Mouse (Mus musculus) T-helper 2 cell (primary cell): ENCODE results near the gene Vmn2r118.

Experiments used
- in situ Hi-C: fragments of 300-600 bp; cut with MboI, MseI; formaldehyde crosslinking; loops from one replicate; pipeline ENCODE4 v1.15.1; 2025; ENCODE audit warnings: high pct_unique_total_duplicates

The Vmn2r118 gene

DNA sequence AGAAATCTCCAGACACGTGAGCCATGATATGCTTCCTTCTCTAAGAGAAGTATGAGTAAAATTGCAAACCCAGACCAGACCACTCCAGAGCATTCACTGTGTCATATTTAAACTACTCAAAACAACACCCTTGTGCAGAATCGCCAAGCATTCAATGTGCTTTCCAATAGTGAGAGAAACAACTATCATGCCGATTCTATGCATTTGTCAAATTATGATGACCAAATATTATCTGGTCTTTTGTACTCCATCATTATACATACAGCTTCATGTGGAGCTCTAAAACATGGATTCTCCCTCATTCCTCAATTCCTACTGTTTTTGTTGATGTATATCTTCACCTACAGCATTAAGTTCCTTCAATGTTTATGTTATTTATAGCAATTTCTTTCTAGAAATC lies at the start of gene Vmn2r118:
Vmn2r118 (minus strand) TSS at position 101 of the 400 bp plus-strand sequence.
- in situ Hi-C loops: no loop called here

GRCm38 (mm10) chr17:55661099-55661498 lies 36.1 kb upstream of the Vmn2r118 start:
- in situ Hi-C loops: no loop called here

DNA sequence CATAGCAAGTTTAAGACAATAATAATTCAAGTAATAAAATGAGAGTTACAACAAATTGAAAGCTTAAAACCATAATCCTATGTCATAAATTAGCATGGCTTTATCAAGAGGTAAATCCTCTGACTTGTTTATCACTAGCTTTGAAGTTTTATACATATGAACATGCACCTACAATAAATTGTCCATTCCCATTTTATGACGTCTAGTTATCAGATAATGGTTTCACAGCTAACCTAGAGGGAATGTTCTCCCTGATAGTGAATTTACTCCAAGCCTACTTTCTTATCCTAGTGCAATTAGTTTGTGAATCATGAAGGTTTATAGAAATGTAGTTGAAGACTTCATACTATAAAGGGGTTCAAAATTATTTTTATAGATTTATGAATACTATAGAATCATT lies 34.2 kb downstream of the Vmn2r118 start:
- in situ Hi-C loops: no loop called here

DNA sequence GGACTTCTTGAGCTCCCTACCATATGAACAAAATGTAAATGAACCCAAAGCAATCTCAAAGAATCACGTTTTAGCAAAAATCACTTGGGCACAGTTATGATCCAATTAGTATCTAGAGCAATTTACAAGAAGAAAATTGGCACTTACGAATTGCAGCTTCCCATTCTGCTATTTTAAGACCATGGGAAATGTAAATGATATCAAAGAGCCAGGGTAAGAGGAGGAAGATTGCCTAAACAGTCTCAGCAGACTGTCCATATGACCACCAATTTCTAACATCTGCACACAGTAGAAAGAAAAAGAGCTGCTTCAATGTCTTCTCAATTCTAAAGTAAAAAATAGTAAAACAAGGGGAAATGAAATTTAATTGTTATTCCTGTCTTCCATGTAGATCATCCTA lies 63.2 kb downstream of the Vmn2r118 start:
- in situ Hi-C loops: no loop called here

DNA sequence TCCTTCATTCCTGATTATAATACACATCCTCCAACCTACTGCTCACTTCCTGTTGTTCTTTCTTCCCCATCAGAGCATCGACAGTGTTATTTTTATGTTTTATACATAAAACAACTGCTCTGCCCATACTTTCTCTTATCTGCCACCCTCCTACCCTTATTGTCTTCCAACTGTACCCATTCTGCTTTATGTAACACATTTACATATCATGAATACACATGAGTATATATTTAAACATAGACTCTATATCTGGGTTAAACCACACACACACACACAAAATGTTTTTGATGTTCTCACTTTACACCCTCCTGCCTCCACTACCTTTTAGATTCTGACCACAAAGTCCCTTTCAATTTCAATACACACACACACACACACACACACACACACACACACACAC lies 76.5 kb downstream of the Vmn2r118 start:
- in situ Hi-C loops: no loop called here
